Mouse (Mus musculus): Measurements from ENCODE around the gene Zfp369. TPM values are rescaled to one million over a fixed set of nuclear protein-coding genes. Genes with fewer than 3 reads are reported as not detected.

Zfp369 gene
- total RNA-seq, 2 experiments from 2014 or later: 30.5 to 32.9 TPM

Other genes with a start within 250 kb of the Zfp369 start
- not detected for gene Spata31d1c, start 245.8 kb upstream of the Zfp369 start, total RNA-seq (2021)
- gene Prss47, start 226.1 kb upstream of the Zfp369 start, total RNA-seq (2021): not detected
- gene Mfsd14b, start 165.8 kb upstream of the Zfp369 start, total RNA-seq (2021): 10 to 100 TPM; 26.0 to 28.5 TPM
- gene Olfr465-ps1, start 140.7 kb upstream of the Zfp369 start, total RNA-seq (2021): not detected
- not detected for gene Olfr466, start 128.6 kb upstream of the Zfp369 start, total RNA-seq (2021)
- gene Nlrp4f, start 72.8 kb upstream of the Zfp369 start, total RNA-seq (2021): not detected
- gene Gm10775, start 19.3 kb upstream of the Zfp369 start, total RNA-seq (2021): not detected
- gene Gm10139, start 233.9 kb downstream of the Zfp369 start, total RNA-seq (2021): not detected

All from heart, postnatal 4 days (tissue).